Mouse (Mus musculus): ENCODE measurements around the gene Krt7. TPM values are rescaled to one million over a fixed set of nuclear protein-coding genes. Genes with fewer than 3 reads are reported as not detected.

Gene Krt7
- under 1 TPM in 1 of 3 experiments, not detected in 2; 0.09 TPM for polyA plus RNA-seq (2017; shearing (Covaris generic))

DNA sequence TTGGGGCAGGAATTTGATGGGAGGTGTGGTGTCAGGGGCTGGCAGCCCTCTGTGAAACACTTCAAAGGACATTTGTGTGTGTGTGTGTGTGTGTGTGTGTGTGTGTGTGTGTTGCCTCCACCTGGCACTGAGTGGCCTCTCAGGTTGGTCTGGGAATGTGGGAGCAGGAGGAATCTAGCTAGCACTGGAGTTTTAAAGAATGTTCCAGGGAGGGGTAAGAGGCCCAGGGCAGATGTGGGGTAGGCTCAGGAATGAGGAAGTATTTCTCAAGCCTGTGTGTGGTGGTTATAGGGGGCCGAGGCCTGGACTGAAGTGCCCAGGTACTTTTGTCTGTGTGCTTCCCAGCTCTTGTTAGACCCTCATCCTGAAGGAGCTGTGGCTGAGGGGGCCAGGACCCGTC lies at the start of gene Krt7:
Gene Krt7 (plus strand): TSS at position 269 of the 400 bp plus-strand sequence.
- no peak for ATAC-seq

DNA sequence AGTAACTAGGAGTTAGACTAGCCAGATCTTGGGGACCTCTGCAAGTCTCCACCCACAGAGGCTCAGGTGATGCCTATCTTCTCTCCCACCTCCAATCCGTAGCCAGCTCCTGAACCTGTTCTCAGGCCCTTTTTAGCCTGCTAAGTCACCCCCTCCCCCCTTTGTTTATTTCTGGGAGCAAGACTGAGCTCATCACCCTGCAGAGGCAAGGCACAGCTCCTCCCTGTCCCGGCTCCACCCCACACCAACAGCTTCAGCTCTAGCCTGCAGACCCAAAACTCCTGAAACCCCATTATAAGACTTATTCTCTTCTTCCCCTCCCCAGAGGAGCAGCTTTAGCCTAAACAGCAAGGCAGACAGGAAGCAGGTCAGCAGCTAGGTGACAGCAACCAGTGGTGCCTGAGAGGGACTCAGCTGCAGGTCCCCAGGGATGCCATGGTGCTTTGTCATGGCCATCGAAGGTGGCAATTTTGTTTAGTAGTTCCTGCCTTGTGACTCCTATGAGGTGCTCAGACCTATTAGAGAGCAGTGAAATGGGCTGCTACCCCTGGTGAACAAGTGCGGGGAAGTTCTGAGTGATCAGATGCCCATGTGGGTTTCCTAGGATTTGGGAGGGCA lies 48.3 kb upstream of the Krt7 start:
- no peak for ATAC-seq

DNA sequence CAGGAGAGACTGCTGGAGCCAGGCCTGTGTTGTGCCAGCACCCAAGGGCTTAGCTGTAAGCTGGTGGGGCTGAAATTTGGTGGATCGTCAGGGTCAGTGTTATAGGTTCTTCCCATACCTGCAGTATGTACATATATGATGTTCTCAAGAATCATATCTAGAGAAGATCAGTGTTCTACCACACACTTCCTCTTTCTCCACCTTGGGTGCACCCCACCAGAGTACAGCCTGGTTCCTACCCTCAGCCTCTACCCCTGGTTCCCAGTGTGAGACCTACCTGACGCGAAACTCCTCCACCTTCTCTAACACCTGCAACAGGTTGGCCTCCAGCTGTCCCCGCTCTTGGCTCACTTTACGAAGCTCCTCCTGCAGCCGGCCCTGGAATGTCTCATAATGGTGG lies 46.9 kb upstream of the Krt7 start:
- no peak for ATAC-seq

DNA sequence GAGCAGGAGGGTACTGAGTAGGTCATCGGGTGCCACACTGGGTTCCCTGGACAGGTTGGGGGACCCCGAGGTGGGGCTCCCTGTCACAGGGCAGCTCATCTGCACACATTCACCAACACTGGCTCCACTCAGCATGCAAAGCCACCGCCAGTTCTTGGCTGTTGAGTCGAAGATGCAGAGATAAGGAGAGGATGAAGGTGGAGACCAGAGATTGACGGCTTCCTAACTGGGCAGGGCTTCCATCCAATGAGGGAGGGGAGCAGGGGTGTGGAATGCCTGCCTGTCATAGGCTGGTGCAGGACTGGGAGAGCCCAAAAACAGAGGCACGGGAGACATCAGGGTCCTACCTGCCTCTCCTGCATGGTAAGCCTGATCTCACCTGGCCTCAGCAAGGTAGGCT lies 46.4 kb upstream of the Krt7 start:
- no peak for ATAC-seq

DNA sequence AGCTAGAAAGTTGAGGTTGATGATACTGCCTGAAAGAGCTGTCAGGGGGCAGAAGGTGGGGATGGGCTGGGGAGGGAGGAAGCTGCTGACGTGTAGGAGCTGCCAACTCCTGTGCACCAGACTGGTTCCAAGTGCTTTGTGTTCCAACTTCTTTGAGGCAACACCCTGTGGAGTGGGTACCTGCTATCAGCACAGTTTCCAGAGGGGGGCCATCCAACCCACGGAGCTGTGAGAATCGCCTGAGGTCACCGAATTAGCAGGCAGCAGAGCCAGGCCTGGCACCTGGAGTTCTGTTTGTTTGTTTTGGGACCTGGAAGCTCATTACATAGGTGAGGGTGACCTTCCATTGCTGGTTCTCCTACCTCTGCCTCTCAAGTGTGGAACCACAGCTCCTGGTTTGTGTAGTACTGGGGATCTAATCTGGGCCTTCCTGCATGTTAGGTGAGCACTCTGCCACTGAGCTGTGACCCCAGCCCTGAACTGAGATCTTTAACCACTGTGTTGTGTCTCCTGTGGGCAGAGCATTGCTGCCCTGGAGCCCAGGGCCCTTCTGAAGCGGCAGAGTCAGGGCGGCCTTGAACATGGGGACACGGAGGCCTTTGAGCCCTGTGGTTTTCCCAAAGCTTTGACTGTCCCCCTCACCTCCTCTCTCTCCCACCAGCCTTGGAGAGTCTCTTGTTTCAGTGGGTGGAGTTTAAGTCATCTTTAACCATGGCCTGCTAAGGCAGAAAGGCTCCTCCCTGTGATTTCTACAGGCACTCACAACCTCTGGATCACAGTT lies 45.8 kb upstream of the Krt7 start:
- no peak for ATAC-seq

DNA sequence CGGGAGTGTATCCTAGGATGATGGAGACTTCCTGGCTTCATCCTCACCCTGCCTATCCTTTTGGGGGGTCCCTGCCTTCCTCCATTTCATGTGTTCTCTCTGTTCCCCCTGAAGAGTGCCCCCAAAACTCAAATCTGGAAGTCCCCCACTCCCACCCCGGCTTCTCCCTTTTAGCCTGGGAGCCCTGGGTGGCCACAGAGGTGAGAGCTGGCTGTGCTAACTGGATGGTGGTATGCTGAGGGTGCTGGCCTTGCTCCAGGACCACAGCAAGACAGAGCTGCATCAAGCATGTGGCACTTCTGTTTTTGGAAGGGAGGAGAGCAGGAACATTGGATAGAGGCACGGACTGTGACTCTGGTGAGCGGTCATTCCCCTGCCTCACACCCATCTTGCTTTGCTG lies 45.1 kb upstream of the Krt7 start:
- ATAC-seq: no peak

DNA sequence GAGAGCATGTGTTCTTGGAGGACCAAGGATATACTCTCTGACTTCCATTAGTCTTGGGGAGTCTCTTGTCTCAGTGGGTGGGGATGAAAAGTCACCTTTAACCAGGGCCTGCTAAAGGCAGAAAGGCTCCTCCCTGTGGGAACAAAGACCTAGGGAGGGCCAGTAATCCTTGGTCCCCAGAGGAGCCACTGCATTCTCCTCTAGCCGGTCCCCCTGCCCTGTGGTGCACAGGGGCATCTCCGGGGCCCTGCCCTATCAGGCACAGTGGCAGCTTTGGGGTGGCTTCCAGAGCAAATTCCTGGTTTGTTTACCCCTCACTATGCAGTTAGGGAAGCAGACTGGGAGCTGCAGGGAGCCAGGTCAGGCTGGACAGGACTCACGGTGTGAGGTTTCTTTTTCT lies 44.4 kb upstream of the Krt7 start:
- no peak for ATAC-seq

DNA sequence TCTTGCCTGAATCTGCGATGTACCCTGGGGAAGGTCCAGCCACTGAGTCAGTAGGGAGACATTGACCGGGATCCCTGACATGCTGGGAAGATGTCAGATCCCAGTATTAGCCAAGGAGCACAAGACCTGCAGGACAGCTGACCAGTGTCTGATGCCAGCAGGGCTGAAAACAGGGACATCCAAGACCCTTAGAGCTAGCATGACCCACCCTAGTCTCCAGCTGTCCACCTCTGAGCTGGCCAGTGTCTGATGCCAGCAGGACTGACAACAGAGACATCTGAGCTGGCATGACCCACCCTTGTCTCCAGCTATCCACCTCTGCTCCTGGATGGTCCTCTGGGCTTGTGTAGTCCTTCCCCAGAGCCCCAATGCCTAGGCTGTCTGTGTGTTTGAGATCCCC lies 43.9 kb upstream of the Krt7 start:
- ATAC-seq: no peak

DNA sequence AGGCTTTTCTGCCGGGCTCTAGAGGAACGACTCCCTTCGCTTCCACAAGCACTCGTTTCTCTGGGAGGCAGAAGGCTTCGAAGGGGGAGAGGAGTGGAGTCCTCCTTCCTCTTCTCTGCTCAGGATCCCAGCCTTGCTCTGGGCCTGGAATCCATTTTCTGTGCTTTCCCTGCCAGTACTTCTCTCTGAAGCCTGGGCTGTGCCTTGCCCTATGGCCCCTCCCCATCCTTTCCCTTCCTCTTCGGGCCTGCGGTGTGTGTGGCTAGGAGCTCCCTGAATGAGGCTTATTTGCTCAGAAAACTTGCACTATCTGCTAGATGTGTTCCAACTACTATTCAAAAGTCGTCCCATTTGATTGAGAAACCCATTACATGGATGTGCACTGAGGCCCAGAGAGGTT lies 43.3 kb upstream of the Krt7 start:
- ATAC-seq: no peak

DNA sequence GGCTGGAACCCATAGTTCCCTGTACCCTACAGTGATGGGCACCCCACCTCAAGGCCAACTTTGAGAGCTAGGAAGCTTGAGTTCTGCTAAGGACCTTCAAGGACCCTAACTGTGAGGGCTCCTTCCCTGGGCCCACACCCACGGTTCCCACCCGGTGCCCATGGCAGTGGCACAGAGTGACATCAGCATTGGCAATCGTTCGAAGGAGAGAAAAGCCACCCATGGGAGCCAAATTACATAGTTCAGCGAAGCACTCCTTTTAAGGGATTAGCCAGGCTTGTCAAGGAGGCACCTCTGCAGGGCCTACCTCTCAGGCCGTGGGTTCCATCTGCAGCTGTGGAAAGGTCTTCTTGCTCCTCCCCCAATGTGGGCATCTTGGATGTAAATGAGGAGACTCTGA lies 42.8 kb upstream of the Krt7 start:
- ATAC-seq: no peak

DNA sequence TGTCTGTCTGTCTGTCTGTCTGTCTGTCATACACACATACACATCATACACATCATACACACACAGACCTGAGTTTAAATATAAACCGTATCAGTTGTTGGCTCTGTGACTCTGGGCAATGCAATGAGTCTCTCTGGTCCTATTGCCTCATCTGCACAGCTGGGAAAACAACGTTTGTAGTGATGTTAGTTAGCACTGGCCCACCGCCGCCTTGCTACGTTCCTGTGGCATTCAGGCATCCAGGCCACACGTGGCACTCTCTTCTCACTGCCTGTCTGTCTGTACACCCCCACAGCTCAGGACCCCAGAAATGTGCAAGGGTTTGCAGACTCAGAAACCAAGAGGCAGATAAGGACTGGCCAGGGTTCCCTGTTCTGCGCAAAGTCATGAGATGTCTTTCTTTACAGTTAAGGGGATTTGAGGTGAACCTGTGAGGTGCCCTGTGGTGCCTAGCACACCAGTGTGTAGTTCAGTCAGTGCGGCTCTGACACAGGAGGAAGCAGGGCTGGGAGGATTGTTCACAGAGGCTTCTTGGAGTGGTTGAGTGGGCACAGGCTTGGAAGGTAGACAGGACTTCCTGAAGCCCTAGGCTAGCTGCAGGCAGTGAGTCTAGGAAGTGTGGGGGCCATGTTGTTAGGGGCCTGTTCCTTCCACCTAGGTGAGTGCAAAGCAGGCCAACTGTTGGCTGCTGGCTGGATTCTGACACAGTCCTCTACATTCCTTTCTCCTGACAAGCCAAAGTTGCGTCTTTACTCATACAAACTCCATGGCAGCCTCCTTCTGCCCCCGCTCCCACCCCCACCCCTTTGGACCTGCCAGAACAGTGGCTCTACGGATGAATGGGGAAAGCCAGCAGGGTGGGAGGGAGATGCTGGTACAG lies 42.1 kb upstream of the Krt7 start:
- no peak for ATAC-seq

DNA sequence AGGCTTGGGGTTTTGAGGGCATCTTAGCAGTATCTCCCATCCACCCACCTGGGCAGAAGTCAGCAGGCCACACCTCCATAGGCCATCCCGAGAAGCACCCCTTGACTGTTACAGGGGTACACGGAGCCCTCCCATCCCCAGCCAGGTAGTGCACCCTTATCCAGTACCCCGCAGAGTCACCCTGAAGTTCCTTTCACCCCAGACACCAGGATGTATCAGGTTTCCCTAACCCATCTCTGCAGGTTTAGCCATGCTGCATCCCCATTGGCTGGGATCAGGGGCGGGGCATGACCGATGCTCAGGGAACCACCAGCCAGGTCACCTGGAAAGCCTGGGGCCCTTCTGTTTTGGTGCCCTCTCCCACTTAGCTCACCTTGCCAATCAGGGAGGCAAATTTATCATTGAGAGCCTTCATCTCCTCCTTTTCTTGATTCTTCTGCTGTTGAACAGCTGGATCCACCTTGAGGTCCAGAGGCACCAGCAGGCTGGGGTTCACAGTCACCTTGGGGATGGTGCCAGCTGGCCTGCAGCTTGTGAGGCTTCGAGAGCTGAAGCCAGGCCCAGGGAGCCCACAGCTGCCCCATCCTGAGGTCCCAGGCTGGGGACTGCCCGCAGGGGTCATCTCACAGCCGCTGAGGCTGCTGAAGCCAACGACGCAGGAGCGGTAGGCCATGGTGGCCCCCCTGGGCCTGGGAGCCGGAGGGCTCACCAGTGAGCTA lies 41.3 kb upstream of the Krt7 start:
- ATAC-seq: no peak

DNA sequence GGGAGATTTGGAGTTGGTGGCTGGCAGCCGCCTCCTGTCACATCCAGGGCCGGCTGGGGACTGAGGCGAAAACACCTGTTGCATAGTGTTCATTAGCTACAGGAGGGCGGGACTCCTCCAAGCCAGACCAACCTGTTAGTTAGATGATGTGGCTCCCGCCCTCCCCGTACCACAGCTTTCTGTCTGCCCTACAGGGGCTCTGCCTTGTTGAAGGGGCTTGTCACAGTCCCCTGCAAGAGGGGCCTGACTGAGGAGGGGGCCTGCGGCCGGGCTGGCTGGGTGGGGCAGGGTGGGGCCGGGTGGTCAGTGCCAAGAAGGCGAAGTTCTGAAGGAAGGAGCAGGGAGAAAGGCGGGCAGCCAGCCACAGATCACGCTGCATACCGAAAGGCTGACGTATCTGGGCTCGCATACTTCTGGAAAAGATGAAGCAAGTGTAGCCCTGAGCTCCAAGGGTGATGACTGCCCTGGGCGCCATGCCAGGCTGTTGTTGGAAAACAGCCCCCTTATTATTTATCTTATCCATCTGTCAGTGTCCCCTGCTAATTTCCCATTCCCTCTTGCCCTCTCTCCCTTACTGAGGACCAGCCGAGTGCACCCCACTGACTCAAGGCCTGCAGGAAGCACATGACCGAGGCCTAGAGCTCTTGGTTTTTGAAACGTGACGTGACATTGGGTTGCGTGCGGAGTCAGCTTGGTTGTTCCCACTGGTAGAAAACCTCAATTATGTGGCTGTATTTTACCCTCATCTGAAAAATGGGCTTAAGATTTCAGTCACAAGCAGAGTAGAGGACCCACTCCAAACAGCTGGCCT lies 40.5 kb upstream of the Krt7 start, which contains the start of gene Krt80:
Gene Krt80 (minus strand): TSS at position 62 of the 811 bp plus-strand sequence.
- no peak for ATAC-seq

DNA sequence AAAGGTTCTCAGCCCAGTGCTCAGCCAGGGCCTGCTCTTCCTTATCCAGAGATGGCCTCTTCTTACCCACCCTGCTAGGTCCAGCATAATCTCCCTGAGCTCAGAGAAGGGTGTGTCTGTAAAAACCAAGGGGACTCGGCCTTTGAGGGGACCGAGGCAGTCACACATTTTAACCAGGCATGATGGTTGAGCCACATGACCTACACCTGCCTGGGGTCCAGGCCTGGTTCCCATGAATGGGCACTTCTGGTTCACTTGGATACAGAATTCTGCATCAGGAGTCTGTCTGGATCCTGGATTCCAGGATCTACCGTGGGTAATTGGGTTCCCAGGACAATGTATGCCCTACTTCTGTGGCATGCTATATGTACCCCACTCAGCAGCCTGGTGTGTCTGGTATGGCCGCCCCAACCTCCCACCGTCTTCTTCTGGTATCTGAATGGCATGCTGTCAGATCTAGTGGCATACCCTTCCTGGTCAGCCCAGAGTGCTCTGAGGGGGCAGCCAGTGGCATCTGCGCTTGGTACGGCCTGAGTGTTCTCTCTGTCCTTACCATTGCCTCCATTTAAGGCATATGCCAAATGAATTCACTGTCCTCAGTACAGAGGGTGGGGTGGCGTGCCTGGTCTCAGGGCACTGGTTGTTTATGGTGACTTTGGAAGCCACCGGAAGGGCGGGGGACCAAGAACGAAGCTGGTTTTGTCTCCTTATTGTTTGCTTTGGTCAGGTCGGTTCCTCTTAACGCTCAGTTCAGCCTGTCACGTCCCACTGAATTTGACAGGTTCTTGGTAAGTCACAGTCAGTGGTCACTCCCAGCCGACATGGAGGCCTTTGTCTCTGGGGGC lies 39.5 kb upstream of the Krt7 start:
- ATAC-seq: no peak

DNA sequence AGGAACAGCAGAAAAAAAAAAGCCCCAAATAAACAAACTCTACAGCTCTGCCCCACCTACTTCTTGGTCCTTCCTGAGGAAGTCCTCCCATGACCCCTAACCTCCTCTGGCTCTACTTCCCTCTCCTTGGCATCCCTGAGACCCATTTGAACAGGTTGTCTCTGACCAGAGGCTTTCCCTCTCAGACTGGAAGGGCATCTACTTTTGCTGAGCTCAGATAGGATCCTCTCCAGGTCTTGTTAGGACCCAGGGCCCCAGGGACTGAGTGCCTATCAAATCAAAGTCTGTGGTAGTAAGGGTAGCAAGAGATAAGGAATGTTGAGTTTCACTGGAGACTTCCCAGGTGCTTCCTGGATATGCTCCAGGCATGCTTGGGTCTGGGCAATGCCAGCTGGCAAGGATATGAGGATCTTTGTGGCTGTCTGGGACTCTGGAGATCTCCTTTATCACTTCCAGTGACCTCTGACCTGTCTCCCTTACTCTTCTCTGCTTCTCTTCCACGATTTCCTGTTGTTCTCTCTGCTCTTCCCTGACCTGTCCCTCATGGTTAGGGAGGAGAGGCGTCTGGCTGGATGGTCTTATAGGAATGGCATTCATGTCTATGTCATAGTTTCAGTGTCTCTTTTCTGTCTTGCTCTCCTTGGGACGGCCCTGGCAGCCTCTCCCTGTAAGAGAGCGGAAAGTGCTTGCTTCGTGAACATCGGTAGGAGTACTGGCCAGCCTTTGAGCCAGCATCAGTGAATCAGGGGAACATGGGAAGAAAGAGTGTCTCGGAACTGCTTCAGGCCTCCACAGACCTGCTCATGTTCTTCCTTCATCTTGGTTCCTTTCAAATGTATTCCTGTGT lies 38.5 kb upstream of the Krt7 start:
- ATAC-seq: no peak

DNA sequence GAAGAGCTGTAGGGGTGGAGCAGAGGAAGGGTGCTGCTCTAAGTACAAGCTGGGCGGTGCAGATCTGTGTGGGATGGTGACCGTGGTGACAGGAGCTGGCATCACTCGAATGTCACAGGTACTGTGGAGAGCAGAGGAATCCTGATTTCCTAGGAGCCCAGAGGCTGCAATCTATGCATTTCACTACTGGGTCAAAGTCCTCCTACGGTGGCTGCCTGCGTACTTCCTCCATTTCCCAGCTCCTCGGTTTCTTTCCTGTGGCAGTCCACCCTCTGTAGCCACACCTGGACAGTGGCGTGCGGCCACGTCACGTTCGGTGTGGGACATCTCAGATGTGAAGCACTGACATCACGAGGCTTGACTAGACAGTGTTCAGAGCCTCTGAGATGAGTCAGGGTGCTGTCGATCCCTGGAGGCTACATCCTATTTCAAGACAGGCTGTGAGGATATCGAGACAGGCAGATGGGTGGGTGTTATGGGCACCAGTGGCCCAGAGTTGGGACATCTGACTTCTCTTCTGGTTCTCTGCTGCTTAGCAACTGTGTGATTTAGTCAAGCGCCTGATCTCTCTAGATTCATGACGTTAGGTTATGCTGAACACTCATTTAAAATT lies 37.5 kb upstream of the Krt7 start:
- ATAC-seq: no peak

DNA sequence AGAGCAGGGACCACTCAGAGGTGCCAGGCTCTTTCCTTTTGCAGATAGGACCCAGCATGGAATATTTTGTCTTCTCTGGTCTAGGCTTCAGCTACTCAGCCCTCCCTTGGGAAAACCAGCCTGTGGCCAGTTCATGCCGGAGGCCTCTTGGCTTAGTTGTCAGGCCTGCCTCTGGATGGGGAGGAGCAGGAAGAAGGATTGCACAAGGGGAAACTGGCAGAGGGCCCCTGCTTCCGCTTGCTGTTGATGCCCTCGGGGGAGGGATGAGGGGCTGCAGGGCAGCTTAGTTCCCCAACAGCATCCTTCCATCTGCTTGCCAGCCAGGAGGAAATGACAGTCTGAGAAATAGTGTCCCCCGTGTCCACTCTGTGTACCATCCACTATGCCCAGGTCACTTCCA lies 36.0 kb upstream of the Krt7 start:
- ATAC-seq: no peak

DNA sequence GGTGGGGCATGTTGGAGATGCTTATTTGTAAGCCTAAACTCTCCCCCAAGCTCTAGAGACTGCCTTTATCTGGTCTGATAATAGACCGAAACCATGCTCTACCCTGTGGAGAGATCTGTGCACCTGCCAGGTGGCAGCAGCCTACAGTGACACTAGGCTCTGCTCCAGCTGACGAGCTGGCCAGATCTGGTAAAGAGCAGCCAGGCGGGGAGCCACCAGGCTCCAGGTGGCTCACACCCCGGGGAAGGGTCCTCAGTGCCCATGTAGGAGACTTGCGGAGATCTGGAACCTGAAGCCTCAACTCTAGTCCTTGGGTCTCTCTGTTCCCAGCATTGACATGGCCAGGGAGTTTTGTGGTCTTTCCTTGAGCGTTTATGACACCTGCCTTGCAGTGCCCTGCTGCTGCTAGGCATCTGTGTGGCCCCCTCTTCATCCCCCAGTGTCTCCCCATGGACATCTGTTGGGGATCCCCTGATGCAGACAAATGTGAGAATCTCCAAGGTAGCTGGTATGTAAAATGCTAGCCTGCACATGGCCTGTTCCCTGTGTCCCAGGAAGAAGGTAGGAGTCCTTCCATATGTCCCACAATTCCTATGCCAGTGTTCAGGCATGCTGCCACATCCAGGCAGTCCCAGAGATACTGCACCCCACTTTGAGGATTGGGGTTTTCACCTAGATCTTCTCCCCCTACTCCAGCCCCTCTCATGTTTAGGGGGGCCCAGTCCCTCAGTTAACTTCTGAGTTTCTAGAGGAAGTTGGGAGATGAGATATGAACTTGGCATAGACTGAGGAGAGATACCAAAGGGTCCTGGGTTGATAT lies 34.7 kb upstream of the Krt7 start:
- ATAC-seq: no peak

DNA sequence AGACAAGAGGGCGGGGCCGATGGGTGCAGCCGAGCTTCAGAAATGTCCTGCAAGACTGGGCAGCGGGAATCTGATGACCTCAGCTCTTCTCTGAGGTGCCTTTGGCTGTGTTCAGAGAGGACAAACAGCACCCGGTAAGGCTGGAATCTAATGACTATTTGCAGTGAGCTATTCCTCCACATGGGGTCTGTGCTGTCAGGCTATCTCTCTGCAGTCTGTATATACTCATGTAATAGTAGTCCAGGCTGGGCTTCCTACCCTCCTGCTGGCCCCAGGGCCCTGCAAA lies 34.1 kb upstream of the Krt7 start:
- no peak for ATAC-seq
